Comparison of ENCODE assay signal across 19 mouse cellular contexts in the genomic region with DNA sequence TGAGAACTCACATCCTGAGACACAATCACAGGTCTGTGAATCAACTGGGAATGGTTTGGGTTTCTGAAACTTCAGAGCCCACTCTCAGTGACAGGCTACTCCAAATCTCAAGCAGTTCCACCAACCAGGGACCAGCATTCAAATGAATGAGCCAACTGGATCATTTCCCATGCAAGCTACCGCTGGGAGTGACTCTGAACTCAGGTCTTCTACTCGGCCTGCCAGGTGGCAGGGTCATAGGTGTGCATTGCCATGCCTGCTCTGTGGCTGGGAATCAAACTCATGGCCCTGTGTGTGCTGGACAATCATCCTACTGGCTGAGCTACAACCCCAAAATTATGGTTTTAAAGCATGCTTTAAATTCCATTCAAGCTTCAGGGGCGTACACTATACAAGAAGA. TPM values are rescaled to one million over a fixed set of nuclear protein-coding genes. Genes with fewer than 3 reads are reported as not detected.
A peak's percentile ranks its signal among the peaks of the same experiment; 100 is the strongest.
DNase-seq lines count a peak whose midpoint lies in the region; ATAC-seq and TF ChIP-seq lines count a peak whose summit lies in the region.
"Had no signal": no experiment of that assay in that cellular context is flagged by ENCODE, and none has a peak within 500 bp of the region (broad histone marks: within the 10 kb centered on the region; RNA-seq: fewer than 3 reads in every experiment).

No protein-coding gene starts in this region.

- TF ChIP-seq POLR2A in small intestine, adult 2 months (IDR thresholded peaks at IDR 0.05; ENCODE audit: low read depth, low read length) = no peak

- H3K4me3 ChIP-seq in forebrain, embryonic 13.5 days = no peak overlapping the region
- H3K4me3 ChIP-seq in forebrain, embryonic 11.5 days (ENCODE audit: low read depth, low read length) = no peak overlapping the region
- H3K4me3 ChIP-seq in midbrain, embryonic 12.5 days = no peak overlapping the region
- no peak overlapping the region for H3K4me3 ChIP-seq in midbrain, embryonic 16.5 days (ENCODE audit: low read depth, low read length)
- no peak overlapping the region for H3K4me3 ChIP-seq in small intestine, adult 2 months (ENCODE audit: low read depth, low read length)
- H3K4me3 ChIP-seq: embryonic facial prominence, embryonic 12.5 days; forebrain, embryonic 12.5 days; heart, embryonic 13.5 days had no signal

- TF ChIP-seq CTCF in small intestine, adult 2 months (IDR thresholded peaks at IDR 0.05; ENCODE audit: extremely low read depth, insufficient read length, insufficient replicate concordance, low read depth, low read length) = no peak

- H3K4me2 ChIP-seq in forebrain, embryonic 13.5 days = no peak overlapping the region
- no peak overlapping the region for H3K4me2 ChIP-seq in forebrain, embryonic 11.5 days (ENCODE audit: low read depth, low read length, severe bottlenecking)
- H3K4me2 ChIP-seq in midbrain, embryonic 12.5 days (replicated peaks) = no peak overlapping the region
- H3K4me2 ChIP-seq in midbrain, embryonic 16.5 days (ENCODE audit: low read length) = no peak overlapping the region
- H3K4me2 ChIP-seq: embryonic facial prominence, embryonic 12.5 days; forebrain, embryonic 12.5 days; heart, embryonic 13.5 days had no signal

- H3K4me1 ChIP-seq in forebrain, embryonic 13.5 days = peaks cover 89% of the 10 kb centered on the region
- peaks cover 19% of the 10 kb centered on the region for H3K4me1 ChIP-seq in forebrain, embryonic 11.5 days (replicated peaks; ENCODE audit: control insufficient read depth, insufficient read depth, low read length)
- peaks cover 58% of the 10 kb centered on the region for H3K4me1 ChIP-seq in midbrain, embryonic 12.5 days
- H3K4me1 ChIP-seq in midbrain, embryonic 16.5 days (ENCODE audit: control insufficient read depth, insufficient read depth, low read length) = peaks cover 29% of the 10 kb centered on the region
- H3K4me1 ChIP-seq in small intestine, adult 2 months (ENCODE audit: control insufficient read depth, insufficient read depth, insufficient read length, low read length) = peaks cover 57% of the 10 kb centered on the region

- H3K27ac ChIP-seq in forebrain, embryonic 13.5 days = peak overlapping the region; percentile 51
- H3K27ac ChIP-seq in forebrain, embryonic 11.5 days (ENCODE audit: low read depth, low read length) = no peak overlapping the region
- peak overlapping the region; percentile 52 for H3K27ac ChIP-seq in midbrain, embryonic 12.5 days (replicated peaks)
- H3K27ac ChIP-seq in midbrain, embryonic 16.5 days (ENCODE audit: low read length) = no peak overlapping the region
- peak overlapping the region; percentile 88; the same call in 1 of the 2 replicates for H3K27ac ChIP-seq in small intestine, adult 2 months (ENCODE audit: insufficient read depth, low read depth, low read length)
- H3K27ac ChIP-seq: embryonic facial prominence, embryonic 12.5 days; heart, embryonic 13.5 days; hindbrain, postnatal 0 days had no signal

- no peak for ATAC-seq in forebrain, embryonic 13.5 days
- no peak for ATAC-seq in forebrain, embryonic 11.5 days (replicated peaks; ENCODE audit: low FRiP score)
- no peak for ATAC-seq in midbrain, embryonic 12.5 days (ENCODE audit: low FRiP score, low read depth)
- no peak for ATAC-seq in midbrain, embryonic 16.5 days
- ATAC-seq: CD4-positive, CD25-positive, alpha-beta regulatory T cell, adult 4 months; forebrain, postnatal 0 days; hindbrain, postnatal 0 days had no signal

- no peak for DNase-seq in forebrain, embryonic 11.5 days (ENCODE audit: low spot score)
- DNase-seq in brain, adult 2 months (ENCODE audit: low read depth, low spot score) = peak; percentile 47
- DNase-seq in heart, postnatal 36 days = no peak
- DNase-seq: adrenal gland, adult 8-10 months; adrenal gland, postnatal 36 days; B cell, adult 2 months; cerebellum, adult 11-12 months; cerebellum, adult 9-10 months; forebrain, postnatal 0 days; gastrocnemius, postnatal 14 days had no signal

- intact Hi-C loops in heart, postnatal 36 days (cut with DNase I) = no loop called here

- H3K27me3 ChIP-seq in forebrain, embryonic 13.5 days = no peaks in the 10 kb centered on the region
- no peaks in the 10 kb centered on the region for H3K27me3 ChIP-seq in forebrain, embryonic 11.5 days (ENCODE audit: control insufficient read depth, insufficient read depth, low read length)
- H3K27me3 ChIP-seq in midbrain, embryonic 12.5 days = no peaks in the 10 kb centered on the region
- no peaks in the 10 kb centered on the region for H3K27me3 ChIP-seq in midbrain, embryonic 16.5 days (ENCODE audit: control insufficient read depth, insufficient read depth, low read depth, low read length)
- H3K27me3 ChIP-seq in small intestine, adult 2 months (ENCODE audit: control insufficient read depth, insufficient read depth, low read length) = no peaks in the 10 kb centered on the region
- H3K27me3 ChIP-seq: embryonic facial prominence, embryonic 12.5 days; forebrain, embryonic 12.5 days; heart, embryonic 13.5 days had no signal

- whole genome bisulfite sequencing in forebrain, embryonic 13.5 days = 81% methylated on average over 3 of the region's 3 CpGs
- WGBS in forebrain, embryonic 11.5 days = 84% methylated on average over 3 of the region's 3 CpGs
- 70% methylated on average over 3 of the region's 3 CpGs for WGBS in midbrain, embryonic 12.5 days
- 67% methylated on average over 3 of the region's 3 CpGs for WGBS in midbrain, embryonic 16.5 days
- WGBS in small intestine, adult 2 months = 37% methylated on average over 3 of the region's 3 CpGs

- H3K36me3 ChIP-seq in forebrain, embryonic 13.5 days (ENCODE audit: poor library complexity, severe bottlenecking) = peaks cover 62% of the 10 kb centered on the region
- peaks cover 3% of the 10 kb centered on the region; the same call in 1 of the 2 replicates for H3K36me3 ChIP-seq in forebrain, embryonic 11.5 days (ENCODE audit: control insufficient read depth, insufficient read depth, low read length)
- H3K36me3 ChIP-seq in midbrain, embryonic 12.5 days = peaks cover 54% of the 10 kb centered on the region
- peaks cover 25% of the 10 kb centered on the region for H3K36me3 ChIP-seq in midbrain, embryonic 16.5 days (ENCODE audit: control insufficient read depth, insufficient read depth, low read length)
- peaks cover 29% of the 10 kb centered on the region for H3K36me3 ChIP-seq in small intestine, adult 2 months (ENCODE audit: control insufficient read depth, insufficient read depth, low read length)

- H3K9me3 ChIP-seq in forebrain, embryonic 13.5 days (replicated peaks) = no peaks in the 10 kb centered on the region
- no peaks in the 10 kb centered on the region for H3K9me3 ChIP-seq in forebrain, embryonic 11.5 days (ENCODE audit: control insufficient read depth, low read length)
- no peaks in the 10 kb centered on the region for H3K9me3 ChIP-seq in midbrain, embryonic 12.5 days
- H3K9me3 ChIP-seq in midbrain, embryonic 16.5 days (replicated peaks; ENCODE audit: control insufficient read depth, low read length, poor library complexity, severe bottlenecking) = no peaks in the 10 kb centered on the region
- H3K9me3 ChIP-seq: embryonic facial prominence, embryonic 12.5 days; forebrain, embryonic 12.5 days; heart, embryonic 13.5 days had no signal

- H3K9ac ChIP-seq in forebrain, embryonic 13.5 days = no peak overlapping the region
- no peak overlapping the region for H3K9ac ChIP-seq in forebrain, embryonic 11.5 days (ENCODE audit: low read length)
- no peak overlapping the region for H3K9ac ChIP-seq in midbrain, embryonic 12.5 days (replicated peaks)
- no peak overlapping the region for H3K9ac ChIP-seq in midbrain, embryonic 16.5 days (ENCODE audit: low read depth, low read length)
- H3K9ac ChIP-seq: embryonic facial prominence, embryonic 12.5 days; forebrain, embryonic 12.5 days; forebrain, postnatal 0 days; heart, embryonic 13.5 days had no signal

RNA-seq across cellular contexts. Expression of gene Coro1c, which starts 31.0 kb away (rescaled TPM):
- 235 and 246 TPM in 2 replicates for polyA plus RNA-seq in forebrain, embryonic 13.5 days (2015; fragmentation: Nextera tagmentation; extraction: Ambion mirVana)
- 231 and 246 TPM in 2 replicates for polyA plus RNA-seq in forebrain, embryonic 11.5 days (2014; fragmentation: Nextera tagmentation; extraction: Ambion mirVana)
- 227 and 244 TPM in 2 replicates for polyA plus RNA-seq in midbrain, embryonic 12.5 days (2016; fragmentation: Nextera tagmentation; extraction: Ambion mirVana)
- polyA plus RNA-seq in midbrain, embryonic 16.5 days (2015; fragmentation: Nextera tagmentation; extraction: Ambion mirVana) = 201 and 209 TPM in 2 replicates
- 68.3 and 144 TPM in 2 replicates for polyA plus RNA-seq in small intestine, adult 2 months (2012; rRNA removed)
- 10 to 100 TPM; 34.3 to 37.5 TPM for total RNA-seq in heart, postnatal 36 days (2021)

RNA-seq across cellular contexts. Expression of gene Selplg, which starts 45.1 kb away (rescaled TPM):
- 0.40 and 0.62 TPM in 2 replicates for polyA plus RNA-seq in forebrain, embryonic 13.5 days (2015; fragmentation: Nextera tagmentation; extraction: Ambion mirVana)
- polyA plus RNA-seq in forebrain, embryonic 11.5 days (2014; fragmentation: Nextera tagmentation; extraction: Ambion mirVana) = 0.67 and 1.4 TPM in 2 replicates
- 1.1 and 1.4 TPM in 2 replicates for polyA plus RNA-seq in midbrain, embryonic 12.5 days (2016; fragmentation: Nextera tagmentation; extraction: Ambion mirVana)
- polyA plus RNA-seq in midbrain, embryonic 16.5 days (2015; fragmentation: Nextera tagmentation; extraction: Ambion mirVana) = 1.6 and 2.0 TPM in 2 replicates
- 31.5 and 52.3 TPM in 2 replicates for polyA plus RNA-seq in small intestine, adult 2 months (2012; rRNA removed)
- 1 to 10 TPM; 3.1 to 4.6 TPM for total RNA-seq in heart, postnatal 36 days (2021)

Comparison
In these comparisons a context has a peak if more than half of its experiments do, and no peak if none do; other contexts are left out.
1. H3K27ac ChIP-seq: peak in forebrain, embryonic 13.5 days (single experiment), midbrain, embryonic 12.5 days (single experiment) and small intestine, adult 2 months (single experiment); none in forebrain, embryonic 11.5 days (single experiment) and midbrain, embryonic 16.5 days (single experiment).
2. RNA of gene Selplg, which starts 45.1 kb away (polyA plus RNA-seq): 31.5 to 52.3 TPM in small intestine, adult 2 months; 1.6 to 2.0 TPM in midbrain, embryonic 16.5 days, 1.1 to 1.4 TPM in midbrain, embryonic 12.5 days, 0.67 to 1.4 TPM in forebrain, embryonic 11.5 days and 0.40 to 0.62 TPM in forebrain, embryonic 13.5 days; every median in the first group is over 10 times any median in the second.